8 mouse cellular contexts compared by ENCODE assay signal in genomic region chr7:4911561-4911960, GRCm38 (mm10). TPM values are rescaled to one million over a fixed set of nuclear protein-coding genes. Genes with fewer than 3 reads are reported as not detected.
DNase-seq lines count a peak whose midpoint lies in the region; ATAC-seq and TF ChIP-seq lines count a peak whose summit lies in the region.
"Had no signal": no experiment of that assay in that cellular context is flagged by ENCODE, and none has a peak within 500 bp of the region (broad histone marks: within the 10 kb centered on the region; RNA-seq: fewer than 3 reads in every experiment).

No protein-coding gene starts in this region.

- no peak for ATAC-seq in G1E (ENCODE audit: extremely low read depth, insufficient number of reproducible peaks, low FRiP score, poor library complexity, severe bottlenecking)

- 0 out of 2 replicates have a peak, but pooled peaks have one; percentile 22 for TF ChIP-seq CTCF in G1E (IDR thresholded peaks at IDR 0.05; ENCODE audit: low read depth, low read length)
- TF ChIP-seq CTCF in lung, adult 2 months (IDR thresholded peaks at IDR 0.05; ENCODE audit: insufficient read depth, low read length) = peak; percentile 68

- H3K9me3 ChIP-seq in G1E (replicated peaks) = no peaks in the 10 kb centered on the region

- H3K36me3 ChIP-seq in G1E (replicated peaks) = peaks cover 5% of the 10 kb centered on the region
- no peaks in the 10 kb centered on the region for H3K36me3 ChIP-seq in splenic B cell, adult 2 months (ENCODE audit: control insufficient read depth, insufficient read depth, low read length, poor library complexity, severe bottlenecking)

- peak; percentile 46 to 73 for DNase-seq in left cerebral cortex, adult 18-20 months (ENCODE audit: low spot score in 2 of 2)
- DNase-seq in left cerebral cortex, adult 9 months (ENCODE audit: low spot score in 2 of 2) = no peak
- DNase-seq in G1E (ENCODE audit: low spot score) = no peak
- peak; percentile 58 for DNase-seq in cerebellum, adult 9-10 months
- DNase-seq in heart, postnatal 4 days = peak; percentile 82
- DNase-seq in lung, adult 2 months = peak; percentile 53
- peak; percentile 54 for DNase-seq in splenic B cell, adult 2 months (ENCODE audit: low read depth, low spot score)

- H3K27me3 ChIP-seq in G1E (ENCODE audit: insufficient read depth, low read length) = peaks cover 28% of the 10 kb centered on the region
- no peaks in the 10 kb centered on the region for H3K27me3 ChIP-seq in splenic B cell, adult 2 months (ENCODE audit: control insufficient read depth, insufficient read depth, low read length, poor library complexity, severe bottlenecking)

- TF ChIP-seq POLR2A in lung, adult 2 months (IDR thresholded peaks at IDR 0.05; ENCODE audit: borderline replicate concordance, extremely low read depth, low read depth, low read length) = no peak

- peaks cover 23% of the 10 kb centered on the region for H3K4me1 ChIP-seq in G1E (ENCODE audit: insufficient read depth, low read depth, low read length)
- H3K4me1 ChIP-seq in lung, adult 2 months (ENCODE audit: control insufficient read depth, insufficient read depth, low read length) = peaks cover 7% of the 10 kb centered on the region; the same call in 1 of the 2 replicates

- no peak overlapping the region for H3K4me3 ChIP-seq in G1E (ENCODE audit: low read depth, low read length)
- H3K4me3 ChIP-seq in lung, adult 2 months (replicated peaks; ENCODE audit: extremely low read depth, low read depth, low read length) = no peak overlapping the region

- 31% methylated on average over 9 of the region's 9 CpGs for WGBS in lung, adult 2 months

RNA-seq across cellular contexts. Expression of gene Zfp628, which starts 3.5 kb away (rescaled TPM):
- total RNA-seq in left cerebral cortex, adult 18-20 months (2021) = 10 to 100 TPM; 14.7 to 15.9 TPM
- 13.9 and 15.2 TPM in 2 replicates for total RNA-seq in G1E (2014; fragmentation: Nextera tagmentation)
- 1.6 and 1.8 TPM in 2 replicates for total RNA-seq in G1E (2017)
- polyA plus RNA-seq in G1E (2012) = 35.7 and 39.5 TPM in 2 replicates
- total RNA-seq in heart, postnatal 4 days (2021) = 10 to 100 TPM; 14.7 to 16.7 TPM
- polyA plus RNA-seq in lung, adult 2 months (2012; rRNA removed) = 20.6 and 24.7 TPM in 2 replicates

RNA-seq across cellular contexts. Expression of gene Gm36210, which starts 5.2 kb away (rescaled TPM):
- under 1 TPM in 1 of 2 experiments, not detected in 1; 0.46 TPM for total RNA-seq in left cerebral cortex, adult 18-20 months (2021)
- total RNA-seq in G1E (2014; fragmentation: Nextera tagmentation) = not detected in 2 replicates
- total RNA-seq in G1E (2017) = not detected in 2 replicates
- polyA plus RNA-seq in G1E (2012) = not detected in 2 replicates
- not detected for total RNA-seq in heart, postnatal 4 days (2021)
- 0.15 and 0.20 TPM in 2 replicates for polyA plus RNA-seq in lung, adult 2 months (2012; rRNA removed)
- polyA plus RNA-seq: lung, embryonic 16.5 days had no signal

RNA-seq across cellular contexts. Expression of gene Nat14, which starts 10.3 kb away (rescaled TPM):
- 100 to 1,000 TPM; 104 TPM for total RNA-seq in left cerebral cortex, adult 18-20 months (2021)
- 2.0 and 3.6 TPM in 2 replicates for total RNA-seq in G1E (2014; fragmentation: Nextera tagmentation)
- 0.41 and 1.1 TPM in 2 replicates for total RNA-seq in G1E (2017)
- polyA plus RNA-seq in G1E (2012) = 0.85 and 1.2 TPM in 2 replicates
- total RNA-seq in heart, postnatal 4 days (2021) = 1 to 10 TPM; 3.9 to 6.2 TPM
- polyA plus RNA-seq in lung, adult 2 months (2012; rRNA removed) = 7.1 and 7.6 TPM in 2 replicates

RNA-seq across cellular contexts. Expression of gene Ssc5d, which starts 14.0 kb away (rescaled TPM):
- 1 to 10 TPM; 2.6 to 3.3 TPM for total RNA-seq in left cerebral cortex, adult 18-20 months (2021)
- total RNA-seq in G1E (2014; fragmentation: Nextera tagmentation) (0.15 TPM in 1 of 2 replicates, not detected in the other), G1E (2017) (0.05 TPM in 1 of 2 replicates, not detected in the other)
- 0.02 and 0.08 TPM in 2 replicates for polyA plus RNA-seq in G1E (2012)
- 10 to 100 TPM in 1 of 2 experiments, 1 to 10 TPM in 1; 8.7 to 11.1 TPM for total RNA-seq in heart, postnatal 4 days (2021)
- polyA plus RNA-seq in lung, adult 2 months (2012; rRNA removed) = 7.5 and 8.0 TPM in 2 replicates

RNA-seq across cellular contexts. Expression of gene Isoc2a, which starts 34.6 kb away (rescaled TPM):
- 10 to 100 TPM; 14.2 to 14.8 TPM for total RNA-seq in left cerebral cortex, adult 18-20 months (2021)
- total RNA-seq in G1E (2014; fragmentation: Nextera tagmentation) (1.9 and 3.4 TPM in 2 replicates), G1E (2017) (7.5 and 10.4 TPM in 2 replicates)
- polyA plus RNA-seq in G1E (2012) = 6.3 and 16.2 TPM in 2 replicates
- total RNA-seq in heart, postnatal 4 days (2021) = 10 to 100 TPM; 14.7 to 15.5 TPM
- polyA plus RNA-seq in lung, adult 2 months (2012; rRNA removed) = 13.4 and 15.0 TPM in 2 replicates

Comparison
In these comparisons a context has a peak if more than half of its experiments do, and no peak if none do; other contexts are left out.
1. DNase-seq: peak in left cerebral cortex, adult 18-20 months (2 of 2), cerebellum, adult 9-10 months (single experiment), heart, postnatal 4 days (single experiment), lung, adult 2 months (single experiment) and splenic B cell, adult 2 months (single experiment); none in left cerebral cortex, adult 9 months (0 of 2) and G1E (single experiment).
2. RNA of gene Nat14, which starts 10.3 kb away (total RNA-seq): 104 TPM in left cerebral cortex, adult 18-20 months; 3.9 to 6.2 TPM in heart, postnatal 4 days and 0.41 to 3.6 TPM in G1E; every median in the first group is over 10 times any median in the second.